Mouse (Mus musculus): ENCODE measurements around the gene Fbln7.

- TF ChIP-seq POLR2A (IDR thresholded peaks at IDR 0.05; ENCODE audit: control insufficient read depth, extremely low read depth, insufficient read depth, low read length, poor library complexity): no peak
- TF ChIP-seq CTCF (IDR thresholded peaks at IDR 0.05; ENCODE audit: borderline replicate concordance, control insufficient read depth, extremely low read depth, insufficient read depth, low read length, poor library complexity): no peak
These were observed 65.7 kb downstream of the Fbln7 start for GRCm38 (mm10) chr2:128928446-128928845.

Measured in thymus, adult 2 months (tissue).